Mouse (Mus musculus) bone marrow, adult 2 months (tissue): ENCODE data around the gene Iqcn.
A peak's percentile ranks its signal among the peaks of the same experiment; 100 is the strongest.

ENCODE experiments used
- CTCF ChIP-seq: fragments of 200-500 bp; IDR thresholded peaks from 2 replicates; pipeline ENCODE4 v1.5.1; 2011; ENCODE audit warnings: low read length, control low read depth; ENCODE audit not compliant: control insufficient read depth, insufficient read depth
- POLR2A ChIP-seq: fragments of 200-500 bp; IDR thresholded peaks from 2 replicates; pipeline ENCODE4 v1.6.1; 2011; ENCODE audit warnings: low read depth, mild to moderate bottlenecking, control low read depth, low read length, borderline replicate concordance; ENCODE audit not compliant: control insufficient read depth

- peak; percentile 19; the same call in 1 of the 2 replicates for TF ChIP-seq CTCF
- peak; percentile 93 for TF ChIP-seq POLR2A
Measured at GRCm38 (mm10) chr8:70699834-70700554, 3.3 kb upstream of the Iqcn start.
